Mouse (Mus musculus): Measurements from ENCODE around the gene Ikzf2.

- TF ChIP-seq POLR2A (IDR thresholded peaks at IDR 0.05; ENCODE audit: low read depth, low read length) = no peak
- no peak for TF ChIP-seq CTCF (IDR thresholded peaks at IDR 0.05; ENCODE audit: borderline replicate concordance, insufficient read depth, low read length)
Measured at GRCm38 (mm10) chr1:69516144-69516543, 170.9 kb downstream of the Ikzf2 start.

All from embryonic fibroblast, embryonic 13.5 days (primary cell).